Mouse (Mus musculus): ENCODE data around the gene Tescl. TPM values are rescaled to one million over a fixed set of nuclear protein-coding genes. Genes with fewer than 3 reads are reported as not detected.
A peak's percentile ranks its signal among the peaks of the same experiment; 100 is the strongest.

Gene Tescl
- polyA plus RNA-seq, 1 experiment from 2014 or later, result 0.26 TPM

- 66% methylated on average over 5 of the region's 5 CpGs for WGBS
- H3K9ac ChIP-seq (ENCODE audit: low read depth, low read length), result no peak overlapping the region
- no peak overlapping the region for H3K27ac ChIP-seq (ENCODE audit: low read depth, low read length)
- no peak overlapping the region for H3K4me3 ChIP-seq (ENCODE audit: low read length)
- no peak overlapping the region for H3K4me2 ChIP-seq (replicated peaks; ENCODE audit: low read depth, low read length)
- H3K9me3 ChIP-seq (ENCODE audit: control insufficient read depth, low read length), result no peaks in the 10 kb centered on the region
- no peaks in the 10 kb centered on the region for H3K27me3 ChIP-seq (ENCODE audit: control insufficient read depth, insufficient read depth, low read length)
- ATAC-seq (ENCODE audit: low FRiP score, low TSS enrichment), result no peak
- no peaks in the 10 kb centered on the region for H3K36me3 ChIP-seq (ENCODE audit: control insufficient read depth, insufficient read depth, low read length)
- H3K4me1 ChIP-seq (ENCODE audit: control insufficient read depth, insufficient read depth, low read length), result no peaks in the 10 kb centered on the region
These were observed 12.7 kb upstream of the Tescl start for GRCm38 (mm10) chr7:24346444-24346843.

GRCm38 (mm10) chr7:24343701-24344272 is 10.1 kb upstream of the Tescl start:
- Histone ChIP-seq H3K4me3 (ENCODE audit: low read length) (no peak overlapping the region), H3K9ac (ENCODE audit: low read depth, low read length) (no peak overlapping the region), H3K36me3 (ENCODE audit: control insufficient read depth, insufficient read depth, low read length) (no peaks in the 10 kb centered on the region), H3K27ac (ENCODE audit: low read depth, low read length) (no peak overlapping the region), H3K4me1 (ENCODE audit: control insufficient read depth, insufficient read depth, low read length) (no peaks in the 10 kb centered on the region), H3K27me3 (ENCODE audit: control insufficient read depth, insufficient read depth, low read length) (no peaks in the 10 kb centered on the region), H3K9me3 (ENCODE audit: control insufficient read depth, low read length) (no peaks in the 10 kb centered on the region), H3K4me2 (replicated peaks; ENCODE audit: low read depth, low read length) (no peak overlapping the region)
- WGBS, result 75% methylated on average over 7 of the region's 7 CpGs
- no peak for ATAC-seq (ENCODE audit: low FRiP score, low TSS enrichment)

GRCm38 (mm10) chr7:24338241-24338640 is 4.5 kb upstream of the Tescl start:
- Histone ChIP-seq H3K36me3 (ENCODE audit: control insufficient read depth, insufficient read depth, low read length) (no peaks in the 10 kb centered on the region), H3K4me2 (replicated peaks; ENCODE audit: low read depth, low read length) (no peak overlapping the region), H3K27me3 (ENCODE audit: control insufficient read depth, insufficient read depth, low read length) (peaks cover 9% of the 10 kb centered on the region; the same call in 1 of the 2 replicates), H3K4me1 (ENCODE audit: control insufficient read depth, insufficient read depth, low read length) (no peaks in the 10 kb centered on the region), H3K27ac (ENCODE audit: low read depth, low read length) (no peak overlapping the region), H3K9me3 (ENCODE audit: control insufficient read depth, low read length) (no peaks in the 10 kb centered on the region), H3K9ac (ENCODE audit: low read depth, low read length) (no peak overlapping the region), H3K4me3 (ENCODE audit: low read length) (no peak overlapping the region)
- 44% methylated on average over 2 of the region's 2 CpGs for WGBS
- no peak for ATAC-seq (ENCODE audit: low FRiP score, low TSS enrichment)

GRCm38 (mm10) chr7:24335699-24336309 is 2.1 kb upstream of the Tescl start:
- no peaks in the 10 kb centered on the region for H3K4me1 ChIP-seq (ENCODE audit: control insufficient read depth, insufficient read depth, low read length)
- H3K27me3 ChIP-seq (ENCODE audit: control insufficient read depth, insufficient read depth, low read length), result peaks cover 11% of the 10 kb centered on the region; the same call in 1 of the 2 replicates
- no peak overlapping the region for H3K27ac ChIP-seq (ENCODE audit: low read depth, low read length)
- ATAC-seq (ENCODE audit: low FRiP score, low TSS enrichment), result 0 out of 2 replicates have a peak, but pooled peaks have one; percentile 55
- H3K4me3 ChIP-seq (ENCODE audit: low read length), result no peak overlapping the region
- 22% methylated on average over 5 of the region's 5 CpGs for WGBS
- no peak overlapping the region for H3K9ac ChIP-seq (ENCODE audit: low read depth, low read length)
- H3K4me2 ChIP-seq (replicated peaks; ENCODE audit: low read depth, low read length), result no peak overlapping the region
- no peaks in the 10 kb centered on the region for H3K36me3 ChIP-seq (ENCODE audit: control insufficient read depth, insufficient read depth, low read length)
- H3K9me3 ChIP-seq (ENCODE audit: control insufficient read depth, low read length), result no peaks in the 10 kb centered on the region

- Histone ChIP-seq H3K27ac (ENCODE audit: low read depth, low read length) (no peak overlapping the region), H3K27me3 (ENCODE audit: control insufficient read depth, insufficient read depth, low read length) (no peaks in the 10 kb centered on the region), H3K36me3 (ENCODE audit: control insufficient read depth, insufficient read depth, low read length) (no peaks in the 10 kb centered on the region), H3K4me2 (replicated peaks; ENCODE audit: low read depth, low read length) (no peak overlapping the region), H3K4me1 (ENCODE audit: control insufficient read depth, insufficient read depth, low read length) (no peaks in the 10 kb centered on the region), H3K4me3 (ENCODE audit: low read length) (no peak overlapping the region), H3K9ac (ENCODE audit: low read depth, low read length) (no peak overlapping the region), H3K9me3 (ENCODE audit: control insufficient read depth, low read length) (peaks cover 11% of the 10 kb centered on the region)
- ATAC-seq (ENCODE audit: low FRiP score, low TSS enrichment), result no peak
- WGBS, result 84% methylated on average over 14 of the region's 14 CpGs
These were observed 6.3 kb downstream of the Tescl start for GRCm38 (mm10) chr7:24327281-24327975.

GRCm38 (mm10) chr7:24326273-24327135 is 7.2 kb downstream of the Tescl start:
- H3K4me2 ChIP-seq (replicated peaks; ENCODE audit: low read depth, low read length), result peak overlapping the region; percentile 47
- no peaks in the 10 kb centered on the region for H3K27me3 ChIP-seq (ENCODE audit: control insufficient read depth, insufficient read depth, low read length)
- no peaks in the 10 kb centered on the region for H3K4me1 ChIP-seq (ENCODE audit: control insufficient read depth, insufficient read depth, low read length)
- peaks cover 11% of the 10 kb centered on the region for H3K9me3 ChIP-seq (ENCODE audit: control insufficient read depth, low read length)
- peak overlapping the region; percentile 46; the same call in 1 of the 2 replicates for H3K9ac ChIP-seq (ENCODE audit: low read depth, low read length)
- ATAC-seq (ENCODE audit: low FRiP score, low TSS enrichment), result no peak
- no peaks in the 10 kb centered on the region for H3K36me3 ChIP-seq (ENCODE audit: control insufficient read depth, insufficient read depth, low read length)
- H3K27ac ChIP-seq (ENCODE audit: low read depth, low read length), result no peak overlapping the region
- H3K4me3 ChIP-seq (ENCODE audit: low read length), result peak overlapping the region; percentile 30
- 41% methylated on average over 20 of the region's 20 CpGs for WGBS

- Histone ChIP-seq H3K4me3 (ENCODE audit: low read length) (peak overlapping the region; percentile 30), H3K36me3 (ENCODE audit: control insufficient read depth, insufficient read depth, low read length) (no peaks in the 10 kb centered on the region), H3K9ac (ENCODE audit: low read depth, low read length) (peak overlapping the region; percentile 46; the same call in 1 of the 2 replicates), H3K4me2 (replicated peaks; ENCODE audit: low read depth, low read length) (peak overlapping the region; percentile 47), H3K4me1 (ENCODE audit: control insufficient read depth, insufficient read depth, low read length) (no peaks in the 10 kb centered on the region), H3K27ac (ENCODE audit: low read depth, low read length) (no peak overlapping the region), H3K27me3 (ENCODE audit: control insufficient read depth, insufficient read depth, low read length) (no peaks in the 10 kb centered on the region), H3K9me3 (ENCODE audit: control insufficient read depth, low read length) (peaks cover 11% of the 10 kb centered on the region)
- ATAC-seq (ENCODE audit: low FRiP score, low TSS enrichment), result peak; percentile 78; the same call in 1 of the 2 replicates
- 7% methylated on average over 13 of the region's 13 CpGs for WGBS
These were observed 8.0 kb downstream of the Tescl start for GRCm38 (mm10) chr7:24325675-24326128.

- no peak overlapping the region for H3K9ac ChIP-seq (ENCODE audit: low read depth, low read length)
- no peak overlapping the region for H3K4me2 ChIP-seq (replicated peaks; ENCODE audit: low read depth, low read length)
These were observed 8.5 kb downstream of the Tescl start for GRCm38 (mm10) chr7:24325197-24325596.

More at GRCm38 (mm10) chr7:24325197-24325596, 8.5 kb downstream of the Tescl start:
- ATAC-seq (ENCODE audit: low FRiP score, low TSS enrichment), result no peak
- Histone ChIP-seq H3K4me3 (ENCODE audit: low read length) (no peak overlapping the region), H3K27me3 (ENCODE audit: control insufficient read depth, insufficient read depth, low read length) (no peaks in the 10 kb centered on the region), H3K36me3 (ENCODE audit: control insufficient read depth, insufficient read depth, low read length) (no peaks in the 10 kb centered on the region), H3K9me3 (ENCODE audit: control insufficient read depth, low read length) (peaks cover 11% of the 10 kb centered on the region), H3K27ac (ENCODE audit: low read depth, low read length) (no peak overlapping the region), H3K4me1 (ENCODE audit: control insufficient read depth, insufficient read depth, low read length) (no peaks in the 10 kb centered on the region)
- 93% methylated on average over 6 of the region's 6 CpGs for WGBS

Measured in kidney, embryonic 14.5 days (tissue).